Mouse (Mus musculus) forebrain, embryonic 15.5 days (tissue): ENCODE results near the gene Ubxn11. TPM values are rescaled to one million over a fixed set of nuclear protein-coding genes. Genes with fewer than 3 reads are reported as not detected.

ENCODE experiments used
- ATAC-seq: fragments of 200-750 bp; cut with Nextera tagmentation; replicated peaks from 2 replicates; pipeline ENCODE4 v1.8.0; 2017; ENCODE audit warnings: mild to moderate bottlenecking, moderate TSS enrichment, moderate library complexity
- H3K27ac ChIP-seq: fragments of 300-500 bp; sonication (generic); replicated peaks from 2 replicates; pipeline ENCODE4 v1.5.1; 2015; ENCODE audit warnings: mild to moderate bottlenecking, inconsistent platforms
- H3K27me3 ChIP-seq: fragments of 300-500 bp; sonication (generic); 2 replicates; pipeline ENCODE4 v1.6.1; 2015; ENCODE audit warnings: inconsistent platforms
- H3K36me3 ChIP-seq: fragments of 300-500 bp; sonication (generic); 2 replicates; pipeline ENCODE4 v1.6.1; 2015; ENCODE audit warnings: mild to moderate bottlenecking, inconsistent platforms
- H3K4me1 ChIP-seq: fragments of 300-500 bp; sonication (generic); 2 replicates; pipeline ENCODE4 v1.6.1; 2015; ENCODE audit warnings: inconsistent platforms
- H3K4me2 ChIP-seq: fragments of 300-500 bp; sonication (generic); replicated peaks from 2 replicates; pipeline ENCODE4 v1.6.1; 2015; ENCODE audit warnings: mild to moderate bottlenecking, inconsistent platforms
- H3K4me3 ChIP-seq: fragments of 300-500 bp; sonication (generic); 2 replicates; pipeline ENCODE4 v1.5.1; 2015; ENCODE audit warnings: mild to moderate bottlenecking, inconsistent platforms
- H3K9ac ChIP-seq: fragments of 300-500 bp; sonication (generic); replicated peaks from 2 replicates; pipeline ENCODE4 v1.6.1; 2015; ENCODE audit warnings: mild to moderate bottlenecking, inconsistent platforms
- H3K9me3 ChIP-seq: fragments of 300-500 bp; sonication (generic); 2 replicates; pipeline ENCODE4 v1.6.1; 2016; ENCODE audit warnings: inconsistent platforms
- WGBS: fragments of 180-500 bp; shearing (Covaris S2); methylation state at CpG from one replicate; pipeline ENCODE4 v1.1.7; 2015; ENCODE audit warnings: mixed read lengths; 5-methylcytosine and 5-hydroxymethylcytosine counted together
- polyA plus RNA-seq: library from polyadenylated mRNA; unstranded; fragments of >200 nt; fragmentation: Nextera tagmentation; extraction: Ambion mirVana; gene quantifications from 2 replicates; pipeline ENCODE4 v1.2.1, GENCODE M21; 2015

Ubxn11 gene
- polyA plus RNA-seq, 1 experiment from 2014 or later, result 15.7 TPM

GRCm38 (mm10) chr4:134094004-134094564 lies 8.3 kb upstream of the Ubxn11 start:
- Histone ChIP-seq H3K27ac (no peak overlapping the region), H3K9ac (no peak overlapping the region), H3K27me3 (no peaks in the 10 kb centered on the region), H3K9me3 (no peaks in the 10 kb centered on the region), H3K4me1 (no peaks in the 10 kb centered on the region), H3K4me2 (no peak overlapping the region), H3K36me3 (no peaks in the 10 kb centered on the region), H3K4me3 (no peak overlapping the region)
- WGBS, result 89% methylated on average over 7 of the region's 7 CpGs
- no peak for ATAC-seq

GRCm38 (mm10) chr4:134094923-134095547 lies 7.3 kb upstream of the Ubxn11 start, which contains the start of gene Cd52:
Cd52 (minus strand) TSS chr4:134095082.
- WGBS, result 65% methylated on average over 3 of the region's 3 CpGs
- H3K9ac ChIP-seq, result no peak within 1 kb of the TSS

GRCm38 (mm10) chr4:134096120-134096519 lies 6.2 kb upstream of the Ubxn11 start:
- H3K9ac ChIP-seq, result no peak overlapping the region
- no peak overlapping the region for H3K27ac ChIP-seq
- no peaks in the 10 kb centered on the region for H3K9me3 ChIP-seq
- no peak for ATAC-seq
- no peaks in the 10 kb centered on the region for H3K4me1 ChIP-seq
- H3K27me3 ChIP-seq, result no peaks in the 10 kb centered on the region
- 83% methylated on average over 3 of the region's 3 CpGs for WGBS
- H3K4me2 ChIP-seq, result no peak overlapping the region
- no peaks in the 10 kb centered on the region for H3K36me3 ChIP-seq
- no peak overlapping the region for H3K4me3 ChIP-seq

More at GRCm38 (mm10) chr4:134094923-134095547, 7.3 kb upstream of the Ubxn11 start, which contains the start of gene Cd52:
- ATAC-seq, result no peak
- Histone ChIP-seq H3K4me3 (no peak within 1 kb of the TSS), H3K4me1 (no peaks in the 10 kb centered on the region), H3K36me3 (no peaks in the 10 kb centered on the region), H3K4me2 (no peak within 1 kb of the TSS), H3K27me3 (no peaks in the 10 kb centered on the region), H3K9me3 (no peaks in the 10 kb centered on the region), H3K27ac (no peak within 1 kb of the TSS)

GRCm38 (mm10) chr4:134097015-134097608 lies 5.3 kb upstream of the Ubxn11 start:
- Histone ChIP-seq H3K4me3 (no peak overlapping the region), H3K36me3 (no peaks in the 10 kb centered on the region), H3K4me2 (no peak overlapping the region), H3K9me3 (no peaks in the 10 kb centered on the region), H3K27ac (no peak overlapping the region), H3K27me3 (no peaks in the 10 kb centered on the region), H3K9ac (no peak overlapping the region), H3K4me1 (no peaks in the 10 kb centered on the region)
- WGBS, result 77% methylated on average over 5 of the region's 5 CpGs
- ATAC-seq, result no peak

GRCm38 (mm10) chr4:134098628-134099027 lies 3.7 kb upstream of the Ubxn11 start:
- WGBS, result 76% methylated on average over 8 of the region's 8 CpGs

GRCm38 (mm10) chr4:134100245-134100644 lies 2.1 kb upstream of the Ubxn11 start:
- Histone ChIP-seq H3K27me3 (no peaks in the 10 kb centered on the region), H3K9me3 (no peaks in the 10 kb centered on the region), H3K9ac (no peak overlapping the region), H3K27ac (no peak overlapping the region), H3K4me2 (no peak overlapping the region), H3K36me3 (no peaks in the 10 kb centered on the region), H3K4me3 (no peak overlapping the region), H3K4me1 (peaks cover 8% of the 10 kb centered on the region)
- WGBS, result 77% methylated on average over 4 of the region's 4 CpGs
- ATAC-seq, result no peak

More at GRCm38 (mm10) chr4:134098628-134099027, 3.7 kb upstream of the Ubxn11 start:
- no peak for ATAC-seq
- H3K36me3 ChIP-seq, result no peaks in the 10 kb centered on the region
- H3K9ac ChIP-seq, result no peak overlapping the region
- no peak overlapping the region for H3K27ac ChIP-seq
- H3K4me3 ChIP-seq, result no peak overlapping the region
- peaks cover 8% of the 10 kb centered on the region for H3K4me1 ChIP-seq
- no peaks in the 10 kb centered on the region for H3K9me3 ChIP-seq
- H3K27me3 ChIP-seq, result no peaks in the 10 kb centered on the region
- no peak overlapping the region for H3K4me2 ChIP-seq

GRCm38 (mm10) chr4:134102742-134103119 lies 361 bp downstream of the Ubxn11 start:
- Histone ChIP-seq H3K4me1 (peaks cover 8% of the 10 kb centered on the region), H3K27ac (no peak overlapping the region; the same call in 1 of the 2 replicates), H3K9me3 (no peaks in the 10 kb centered on the region), H3K36me3 (no peaks in the 10 kb centered on the region), H3K4me3 (peak overlapping the region; percentile 72), H3K27me3 (no peaks in the 10 kb centered on the region), H3K4me2 (peak overlapping the region; percentile 73), H3K9ac (peak overlapping the region; percentile 70)
- WGBS, result 3% methylated on average over 21 of the region's 21 CpGs
- no peak; the same call in none of the 2 replicates for ATAC-seq

GRCm38 (mm10) chr4:134106105-134106504 lies 3.7 kb downstream of the Ubxn11 start:
- Histone ChIP-seq H3K4me1 (peaks cover 8% of the 10 kb centered on the region), H3K4me3 (no peak overlapping the region), H3K9me3 (no peaks in the 10 kb centered on the region), H3K9ac (no peak overlapping the region), H3K36me3 (no peaks in the 10 kb centered on the region), H3K27me3 (no peaks in the 10 kb centered on the region), H3K27ac (no peak overlapping the region), H3K4me2 (no peak overlapping the region)
- ATAC-seq, result no peak
- 82% methylated on average over 7 of the region's 7 CpGs for WGBS

- Histone ChIP-seq H3K9me3 (no peaks in the 10 kb centered on the region), H3K27me3 (no peaks in the 10 kb centered on the region), H3K4me1 (peaks cover 7% of the 10 kb centered on the region), H3K27ac (no peak overlapping the region), H3K4me2 (no peak overlapping the region), H3K4me3 (no peak overlapping the region), H3K9ac (no peak overlapping the region), H3K36me3 (no peaks in the 10 kb centered on the region)
- no peak for ATAC-seq
- WGBS, result 88% methylated on average over 7 of the region's 7 CpGs
Observed at GRCm38 (mm10) chr4:134107730-134108129, 5.4 kb downstream of the Ubxn11 start.

GRCm38 (mm10) chr4:134108196-134108595 lies 5.8 kb downstream of the Ubxn11 start:
- Histone ChIP-seq H3K4me3 (no peak overlapping the region), H3K27me3 (no peaks in the 10 kb centered on the region), H3K36me3 (no peaks in the 10 kb centered on the region), H3K4me1 (peaks cover 2% of the 10 kb centered on the region; the same call in 1 of the 2 replicates), H3K9me3 (no peaks in the 10 kb centered on the region), H3K4me2 (no peak overlapping the region), H3K27ac (no peak overlapping the region), H3K9ac (no peak overlapping the region)
- WGBS, result 62% methylated on average over 5 of the region's 5 CpGs
- no peak for ATAC-seq

- H3K4me2 ChIP-seq, result no peak overlapping the region
- no peaks in the 10 kb centered on the region for H3K36me3 ChIP-seq
- 49% methylated on average over 3 of the region's 3 CpGs for WGBS
- no peak for ATAC-seq
- H3K27me3 ChIP-seq, result no peaks in the 10 kb centered on the region
- no peaks in the 10 kb centered on the region for H3K4me1 ChIP-seq
- H3K9ac ChIP-seq, result no peak overlapping the region
- H3K27ac ChIP-seq, result no peak overlapping the region
- H3K4me3 ChIP-seq, result no peak overlapping the region
- no peaks in the 10 kb centered on the region for H3K9me3 ChIP-seq
Observed at GRCm38 (mm10) chr4:134110653-134111052, 8.3 kb downstream of the Ubxn11 start.

GRCm38 (mm10) chr4:134112403-134112802 lies 10.0 kb downstream of the Ubxn11 start:
- WGBS, result 83% methylated on average over 6 of the region's 6 CpGs
- Histone ChIP-seq H3K4me3 (no peak overlapping the region), H3K27ac (no peak overlapping the region), H3K36me3 (no peaks in the 10 kb centered on the region), H3K4me1 (no peaks in the 10 kb centered on the region), H3K9ac (no peak overlapping the region), H3K4me2 (no peak overlapping the region), H3K9me3 (no peaks in the 10 kb centered on the region), H3K27me3 (no peaks in the 10 kb centered on the region)
- no peak for ATAC-seq
